Mouse (Mus musculus): ENCODE data around the gene Amelx. TPM values are rescaled to one million over a fixed set of nuclear protein-coding genes. Genes with fewer than 3 reads are reported as not detected.

Gene Amelx
- polyA plus RNA-seq (2014; fragmentation: Illumina TruSeq; extraction: RNeasy Lipid Tissue Mini Kit (QIAGEN cat#74804)) = not detected

GRCm38 (mm10) chrX:169187100-169187499 lies at the start of gene Amelx:
Gene Amelx (minus strand): TSS chrX:169187200.

Other genes starting within 250 kb of the Amelx start
- gene Hccs, start 133.2 kb upstream of the Amelx start, polyA plus RNA-seq (2014; fragmentation: Illumina TruSeq; extraction: RNeasy Lipid Tissue Mini Kit (QIAGEN cat#74804)) = 74.9 TPM